Mouse (Mus musculus): ENCODE results near the gene Pam.

Pam gene

GRCm38 (mm10) chr1:98078735-98079134 lies 16.7 kb downstream of the Pam start:
- DNase-seq, result no peak

- DNase-seq, result no peak
These were observed 21.6 kb downstream of the Pam start for GRCm38 (mm10) chr1:98073826-98074225.

- DNase-seq, result no peak
These were observed 22.3 kb downstream of the Pam start for GRCm38 (mm10) chr1:98073127-98073526.

GRCm38 (mm10) chr1:98072045-98072444 lies 23.4 kb downstream of the Pam start:
- DNase-seq, result peak; percentile 23 to 26

GRCm38 (mm10) chr1:98071436-98071835 lies 24.0 kb downstream of the Pam start:
- DNase-seq, result no peak

- no peak for DNase-seq
These were observed 24.6 kb downstream of the Pam start for GRCm38 (mm10) chr1:98070743-98071325.

GRCm38 (mm10) chr1:98068177-98068576 lies 27.3 kb downstream of the Pam start:
- no peak for DNase-seq

GRCm38 (mm10) chr1:98062074-98062473 lies 33.4 kb downstream of the Pam start:
- no peak for DNase-seq

GRCm38 (mm10) chr1:98059401-98059800 lies 36.0 kb downstream of the Pam start:
- no peak for DNase-seq

- DNase-seq, result no peak
These were observed 38.2 kb downstream of the Pam start for GRCm38 (mm10) chr1:98056996-98057945.

- DNase-seq, result no peak
These were observed 39.2 kb downstream of the Pam start for GRCm38 (mm10) chr1:98056277-98056676.

- no peak for DNase-seq
These were observed 39.9 kb downstream of the Pam start for GRCm38 (mm10) chr1:98055591-98055990.

- DNase-seq, result no peak
These were observed 41.5 kb downstream of the Pam start for GRCm38 (mm10) chr1:98053994-98054393.

GRCm38 (mm10) chr1:98053447-98053846 lies 42.0 kb downstream of the Pam start:
- DNase-seq, result no peak

GRCm38 (mm10) chr1:98052775-98053174 lies 42.7 kb downstream of the Pam start:
- DNase-seq, result no peak

- no peak for DNase-seq
These were observed 44.4 kb downstream of the Pam start for GRCm38 (mm10) chr1:98051039-98051438.

- DNase-seq, result no peak
These were observed 45.7 kb downstream of the Pam start for GRCm38 (mm10) chr1:98049756-98050155.

GRCm38 (mm10) chr1:98048218-98048801 lies 47.1 kb downstream of the Pam start:
- DNase-seq, result no peak

- DNase-seq, result no peak
These were observed 47.9 kb downstream of the Pam start for GRCm38 (mm10) chr1:98047284-98048217.

- no peak for DNase-seq
These were observed 53.0 kb downstream of the Pam start for GRCm38 (mm10) chr1:98042425-98042824.

- no peak for DNase-seq
These were observed 57.2 kb downstream of the Pam start for GRCm38 (mm10) chr1:98038252-98038651.

- no peak for DNase-seq
These were observed 59.7 kb downstream of the Pam start for GRCm38 (mm10) chr1:98035736-98036135.

GRCm38 (mm10) chr1:98031802-98032201 lies 63.6 kb downstream of the Pam start:
- DNase-seq, result no peak
